Mouse (Mus musculus): ENCODE measurements around the gene Pex5l. TPM values are rescaled to one million over a fixed set of nuclear protein-coding genes. Genes with fewer than 3 reads are reported as not detected.

Pex5l gene
- polyA plus RNA-seq, 1 experiment, result not detected

DNA sequence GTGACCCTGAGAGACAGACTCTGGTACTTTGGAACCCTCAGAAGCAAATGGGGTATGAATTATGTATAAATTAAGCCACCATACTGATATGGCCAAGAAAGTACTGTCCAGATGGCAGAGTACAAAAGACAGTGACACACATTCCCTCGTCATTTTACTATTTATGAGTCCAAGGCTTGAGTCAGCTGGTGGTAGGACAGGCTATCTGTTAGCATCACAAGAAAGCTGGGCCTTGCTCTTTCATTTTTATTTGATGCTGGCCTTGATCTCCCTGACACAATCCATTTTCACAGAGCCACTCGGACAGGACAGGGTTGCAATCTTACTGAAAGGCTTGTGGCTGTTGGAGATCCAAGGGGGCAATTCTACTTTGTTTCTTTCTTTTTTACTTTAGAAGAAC is 67.4 kb downstream of the Pex5l start:
- Histone ChIP-seq H3K9ac (ENCODE audit: low read depth, poor library complexity, severe bottlenecking) (no peak overlapping the region), H3K9me3 (replicated peaks; ENCODE audit: control insufficient read depth, insufficient read depth, low read length, poor library complexity, severe bottlenecking) (no peaks in the 10 kb centered on the region), H3K4me1 (ENCODE audit: control insufficient read depth, insufficient read depth, low read length) (no peaks in the 10 kb centered on the region), H3K27ac (ENCODE audit: insufficient read depth, low read length) (no peak overlapping the region), H3K36me3 (ENCODE audit: control insufficient read depth, insufficient read depth, low read length, poor library complexity, severe bottlenecking) (no peaks in the 10 kb centered on the region), H3K4me3 (ENCODE audit: low read depth, low read length) (no peak overlapping the region), H3K27me3 (ENCODE audit: control insufficient read depth, insufficient read depth, low read length, poor library complexity, severe bottlenecking) (no peaks in the 10 kb centered on the region)
- TF ChIP-seq CTCF (IDR thresholded peaks at IDR 0.05; ENCODE audit: low read depth, low read length) (no peak), POLR2A (IDR thresholded peaks at IDR 0.05; ENCODE audit: insufficient read depth, low read length) (no peak), EP300 (IDR thresholded peaks at IDR 0.05; ENCODE audit: insufficient read depth, low read depth, low read length) (no peak)

DNA sequence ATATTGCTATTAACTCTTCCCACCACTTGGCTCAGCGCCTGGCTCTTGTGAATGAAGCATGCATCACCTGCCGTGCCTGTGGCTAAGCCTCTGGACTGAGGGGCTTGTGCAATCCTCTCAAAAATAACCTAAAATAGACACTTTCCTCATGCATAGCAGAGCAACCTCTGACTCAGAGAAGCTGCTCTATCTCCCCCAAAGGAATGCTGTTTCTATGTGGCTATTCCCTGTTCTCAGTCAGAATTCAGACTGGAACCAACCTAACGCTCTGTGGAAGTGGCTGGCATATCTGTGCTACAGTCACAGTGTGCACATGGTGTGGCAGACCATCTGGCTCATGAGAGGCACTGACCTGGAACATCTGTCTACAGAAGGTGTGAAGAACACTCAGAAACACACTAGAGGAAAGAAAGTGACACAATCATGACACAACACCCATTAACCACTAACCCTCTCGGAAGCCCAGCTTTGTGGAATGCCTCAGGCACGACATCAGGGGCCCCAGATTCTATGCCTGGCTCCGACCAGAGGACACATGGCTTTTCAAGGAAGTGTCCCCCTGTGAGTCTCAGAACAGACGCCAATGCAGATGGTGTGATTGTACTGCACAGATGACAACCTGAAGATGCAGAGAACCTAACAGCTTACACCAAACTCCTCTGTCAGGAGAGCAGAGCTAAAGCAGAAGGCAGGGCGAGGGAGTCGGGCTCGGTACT is 68.6 kb downstream of the Pex5l start:
- H3K27ac ChIP-seq (ENCODE audit: insufficient read depth, low read length), result no peak overlapping the region
- H3K4me1 ChIP-seq (ENCODE audit: control insufficient read depth, insufficient read depth, low read length), result no peaks in the 10 kb centered on the region
- H3K27me3 ChIP-seq (ENCODE audit: control insufficient read depth, insufficient read depth, low read length, poor library complexity, severe bottlenecking), result no peaks in the 10 kb centered on the region
- H3K9ac ChIP-seq (ENCODE audit: low read depth, poor library complexity, severe bottlenecking), result no peak overlapping the region
- TF ChIP-seq EP300 (IDR thresholded peaks at IDR 0.05; ENCODE audit: insufficient read depth, low read depth, low read length) (no peak), CTCF (IDR thresholded peaks at IDR 0.05; ENCODE audit: low read depth, low read length) (no peak), POLR2A (IDR thresholded peaks at IDR 0.05; ENCODE audit: insufficient read depth, low read length) (no peak)
- no peaks in the 10 kb centered on the region for H3K9me3 ChIP-seq (replicated peaks; ENCODE audit: control insufficient read depth, insufficient read depth, low read length, poor library complexity, severe bottlenecking)
- no peaks in the 10 kb centered on the region for H3K36me3 ChIP-seq (ENCODE audit: control insufficient read depth, insufficient read depth, low read length, poor library complexity, severe bottlenecking)
- no peak overlapping the region for H3K4me3 ChIP-seq (ENCODE audit: low read depth, low read length)

DNA sequence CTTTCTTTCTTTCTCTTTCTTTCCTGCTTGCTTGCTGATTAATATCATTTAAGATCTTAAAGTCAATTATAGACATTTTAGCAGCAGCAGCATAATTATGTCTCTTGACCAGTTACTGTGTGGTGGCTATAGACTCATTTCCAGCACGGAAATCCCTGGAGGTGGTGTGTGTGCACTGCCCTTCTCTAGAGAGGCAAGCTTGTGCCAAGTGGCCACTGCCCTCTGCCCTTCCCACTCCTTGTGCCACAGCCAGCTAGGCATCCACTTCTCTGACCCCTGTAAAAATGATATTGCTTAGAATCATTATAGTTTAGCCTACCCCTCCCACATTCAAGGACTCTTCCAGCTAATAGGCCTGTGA is 69.2 kb downstream of the Pex5l start:
- no peaks in the 10 kb centered on the region for H3K27me3 ChIP-seq (ENCODE audit: control insufficient read depth, insufficient read depth, low read length, poor library complexity, severe bottlenecking)
- H3K27ac ChIP-seq (ENCODE audit: insufficient read depth, low read length), result no peak overlapping the region
- H3K4me1 ChIP-seq (ENCODE audit: control insufficient read depth, insufficient read depth, low read length), result no peaks in the 10 kb centered on the region
- no peaks in the 10 kb centered on the region for H3K36me3 ChIP-seq (ENCODE audit: control insufficient read depth, insufficient read depth, low read length, poor library complexity, severe bottlenecking)
- TF ChIP-seq CTCF (IDR thresholded peaks at IDR 0.05; ENCODE audit: low read depth, low read length), result no peak
- TF ChIP-seq EP300 (IDR thresholded peaks at IDR 0.05; ENCODE audit: insufficient read depth, low read depth, low read length), result no peak
- TF ChIP-seq POLR2A (IDR thresholded peaks at IDR 0.05; ENCODE audit: insufficient read depth, low read length), result no peak
- H3K9ac ChIP-seq (ENCODE audit: low read depth, poor library complexity, severe bottlenecking), result no peak overlapping the region
- H3K9me3 ChIP-seq (replicated peaks; ENCODE audit: control insufficient read depth, insufficient read depth, low read length, poor library complexity, severe bottlenecking), result no peaks in the 10 kb centered on the region
- no peak overlapping the region for H3K4me3 ChIP-seq (ENCODE audit: low read depth, low read length)

DNA sequence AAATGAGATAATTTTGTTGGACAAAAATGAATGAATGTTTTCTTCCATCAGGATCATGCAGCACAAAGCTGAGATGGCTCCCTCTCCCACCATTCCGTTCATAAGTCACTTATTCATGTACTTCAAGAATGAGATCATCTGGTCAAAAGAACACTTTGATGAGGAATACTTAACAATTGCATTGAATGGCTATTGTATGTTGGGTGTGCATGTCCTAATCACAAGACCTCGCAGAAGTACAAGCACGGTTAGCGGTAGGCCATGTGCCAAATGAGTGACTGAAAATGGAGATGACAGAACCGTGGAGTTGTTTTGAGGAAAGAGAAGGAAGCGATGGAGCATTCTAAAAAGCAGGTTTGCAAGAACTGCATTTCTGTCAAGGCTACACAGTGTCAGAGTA is 72.3 kb downstream of the Pex5l start:
- Histone ChIP-seq H3K4me3 (ENCODE audit: low read depth, low read length) (no peak overlapping the region), H3K27ac (ENCODE audit: insufficient read depth, low read length) (no peak overlapping the region), H3K36me3 (ENCODE audit: control insufficient read depth, insufficient read depth, low read length, poor library complexity, severe bottlenecking) (no peaks in the 10 kb centered on the region), H3K9ac (ENCODE audit: low read depth, poor library complexity, severe bottlenecking) (no peak overlapping the region), H3K27me3 (ENCODE audit: control insufficient read depth, insufficient read depth, low read length, poor library complexity, severe bottlenecking) (no peaks in the 10 kb centered on the region), H3K4me1 (ENCODE audit: control insufficient read depth, insufficient read depth, low read length) (no peaks in the 10 kb centered on the region), H3K9me3 (replicated peaks; ENCODE audit: control insufficient read depth, insufficient read depth, low read length, poor library complexity, severe bottlenecking) (no peaks in the 10 kb centered on the region)
- TF ChIP-seq CTCF (IDR thresholded peaks at IDR 0.05; ENCODE audit: low read depth, low read length) (no peak), POLR2A (IDR thresholded peaks at IDR 0.05; ENCODE audit: insufficient read depth, low read length) (no peak), EP300 (IDR thresholded peaks at IDR 0.05; ENCODE audit: insufficient read depth, low read depth, low read length) (no peak)

DNA sequence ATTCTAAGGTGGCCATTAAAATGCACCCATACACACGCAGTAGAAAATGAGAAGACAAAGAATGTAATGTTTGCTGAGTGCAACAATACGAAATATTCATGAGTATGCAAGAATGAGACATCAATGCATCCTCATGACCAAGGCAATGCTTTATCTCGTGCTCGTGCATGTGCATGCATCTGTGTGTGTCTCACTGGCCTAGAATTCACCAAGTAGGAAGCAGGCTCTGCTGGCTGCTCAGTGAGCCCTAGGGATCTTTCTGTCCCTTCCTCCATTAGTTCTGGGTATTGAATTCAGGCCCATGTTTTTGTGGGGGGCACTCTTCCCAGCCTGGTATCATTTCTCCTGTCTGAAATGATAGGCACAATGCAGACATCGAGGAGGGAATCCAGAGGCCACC is 74.9 kb downstream of the Pex5l start:
- no peaks in the 10 kb centered on the region for H3K9me3 ChIP-seq (replicated peaks; ENCODE audit: control insufficient read depth, insufficient read depth, low read length, poor library complexity, severe bottlenecking)
- TF ChIP-seq POLR2A (IDR thresholded peaks at IDR 0.05; ENCODE audit: insufficient read depth, low read length) (no peak), CTCF (IDR thresholded peaks at IDR 0.05; ENCODE audit: low read depth, low read length) (no peak), EP300 (IDR thresholded peaks at IDR 0.05; ENCODE audit: insufficient read depth, low read depth, low read length) (no peak)
- H3K27ac ChIP-seq (ENCODE audit: insufficient read depth, low read length), result no peak overlapping the region
- H3K9ac ChIP-seq (ENCODE audit: low read depth, poor library complexity, severe bottlenecking), result no peak overlapping the region
- no peaks in the 10 kb centered on the region for H3K36me3 ChIP-seq (ENCODE audit: control insufficient read depth, insufficient read depth, low read length, poor library complexity, severe bottlenecking)
- no peak overlapping the region for H3K4me3 ChIP-seq (ENCODE audit: low read depth, low read length)
- H3K27me3 ChIP-seq (ENCODE audit: control insufficient read depth, insufficient read depth, low read length, poor library complexity, severe bottlenecking), result no peaks in the 10 kb centered on the region
- peaks cover 2% of the 10 kb centered on the region for H3K4me1 ChIP-seq (ENCODE audit: control insufficient read depth, insufficient read depth, low read length)

DNA sequence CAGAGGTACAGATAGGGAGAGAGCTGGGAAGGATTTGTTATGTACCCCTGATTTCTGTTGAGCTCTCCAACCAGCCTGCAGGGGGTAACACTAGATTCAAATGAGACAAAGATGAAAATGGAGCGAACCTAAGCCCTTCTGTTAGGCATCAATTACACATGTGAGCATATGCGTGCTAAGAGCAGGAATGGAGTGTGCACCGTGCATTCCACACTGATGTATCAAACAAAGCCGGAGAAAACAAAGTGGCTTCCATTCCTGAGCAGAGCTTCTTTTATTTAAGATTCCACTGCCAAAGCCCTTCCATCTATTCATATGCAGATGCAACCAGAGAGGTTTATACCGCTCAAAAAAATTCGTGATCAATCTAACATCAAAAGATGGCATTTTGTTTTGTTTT is 79.5 kb downstream of the Pex5l start:
- Histone ChIP-seq H3K27me3 (ENCODE audit: control insufficient read depth, insufficient read depth, low read length, poor library complexity, severe bottlenecking) (no peaks in the 10 kb centered on the region), H3K4me1 (ENCODE audit: control insufficient read depth, insufficient read depth, low read length) (peaks cover 2% of the 10 kb centered on the region), H3K9me3 (replicated peaks; ENCODE audit: control insufficient read depth, insufficient read depth, low read length, poor library complexity, severe bottlenecking) (no peaks in the 10 kb centered on the region), H3K4me3 (ENCODE audit: low read depth, low read length) (no peak overlapping the region), H3K27ac (ENCODE audit: insufficient read depth, low read length) (no peak overlapping the region), H3K36me3 (ENCODE audit: control insufficient read depth, insufficient read depth, low read length, poor library complexity, severe bottlenecking) (no peaks in the 10 kb centered on the region), H3K9ac (ENCODE audit: low read depth, poor library complexity, severe bottlenecking) (no peak overlapping the region)
- no peak for TF ChIP-seq CTCF (IDR thresholded peaks at IDR 0.05; ENCODE audit: low read depth, low read length)
- no peak for TF ChIP-seq EP300 (IDR thresholded peaks at IDR 0.05; ENCODE audit: insufficient read depth, low read depth, low read length)
- no peak for TF ChIP-seq POLR2A (IDR thresholded peaks at IDR 0.05; ENCODE audit: insufficient read depth, low read length)
